Mouse (Mus musculus): ENCODE measurements around the gene Tsga10ip. TPM values are rescaled to one million over a fixed set of nuclear protein-coding genes. Genes with fewer than 3 reads are reported as not detected.

Tsga10ip gene
- polyA plus RNA-seq, 1 experiment: 0.37 TPM

DNA sequence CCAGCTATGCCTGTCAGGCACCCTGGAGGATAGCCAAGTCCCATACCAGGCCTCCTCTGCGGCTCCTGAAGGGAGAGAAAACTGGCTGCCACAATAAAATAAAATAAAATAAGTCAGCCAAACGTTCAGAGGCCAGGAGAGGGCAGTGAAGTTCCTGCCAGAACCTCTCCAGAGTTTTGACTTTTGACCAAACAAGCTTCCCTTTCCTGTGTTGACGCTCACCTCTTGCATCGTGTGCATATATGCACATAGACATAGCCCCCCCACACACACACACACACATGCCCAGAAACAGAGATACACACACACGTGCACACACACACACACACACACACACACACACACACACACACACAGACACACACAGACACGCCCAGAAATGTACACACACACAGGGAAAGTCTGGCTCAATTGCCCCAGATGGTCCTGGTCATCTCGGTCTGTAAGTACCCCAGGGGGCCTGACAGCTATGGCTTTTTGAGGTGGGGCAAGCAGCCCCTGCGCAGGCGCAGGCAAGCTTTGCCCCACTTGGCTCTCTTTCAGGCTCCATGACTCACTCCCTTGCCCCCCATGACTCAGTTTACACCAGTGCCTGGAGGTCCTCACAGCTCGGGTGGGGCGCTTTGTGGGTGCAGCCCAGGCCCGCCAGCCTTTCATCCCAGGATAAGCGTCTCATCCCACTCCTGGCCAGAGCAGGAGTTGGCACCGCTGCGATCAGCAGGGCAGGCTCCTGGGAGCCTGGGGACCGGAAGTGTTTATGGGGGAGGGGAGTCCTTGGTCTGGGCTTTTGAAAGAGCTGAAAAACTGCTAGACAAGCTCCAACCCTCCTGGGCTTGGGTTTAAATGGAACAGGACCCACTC, 30.9 kb upstream of the Tsga10ip start:
- H3K79me2 ChIP-seq (ENCODE audit: control insufficient read depth, insufficient read depth): no peaks in the 10 kb centered on the region
- peak in 1 of 3 experiments; percentile 5 for TF ChIP-seq MYOD1 (IDR thresholded peaks at IDR 0.05; ENCODE audit: control insufficient read depth in 1 of 3, insufficient read length in 2 of 3, low read depth in 2 of 3)
- TF ChIP-seq MYOG (IDR thresholded peaks at IDR 0.05; ENCODE audit: control insufficient read depth in 1 of 3, insufficient read depth in 1 of 3, insufficient read length in 2 of 3, low read depth in 2 of 3): no peak
- TF ChIP-seq CEBPB (IDR thresholded peaks at IDR 0.05; ENCODE audit: insufficient read depth, poor library complexity, severe bottlenecking): no peak
- H3K4me3 ChIP-seq: peak overlapping the region; percentile 1

DNA sequence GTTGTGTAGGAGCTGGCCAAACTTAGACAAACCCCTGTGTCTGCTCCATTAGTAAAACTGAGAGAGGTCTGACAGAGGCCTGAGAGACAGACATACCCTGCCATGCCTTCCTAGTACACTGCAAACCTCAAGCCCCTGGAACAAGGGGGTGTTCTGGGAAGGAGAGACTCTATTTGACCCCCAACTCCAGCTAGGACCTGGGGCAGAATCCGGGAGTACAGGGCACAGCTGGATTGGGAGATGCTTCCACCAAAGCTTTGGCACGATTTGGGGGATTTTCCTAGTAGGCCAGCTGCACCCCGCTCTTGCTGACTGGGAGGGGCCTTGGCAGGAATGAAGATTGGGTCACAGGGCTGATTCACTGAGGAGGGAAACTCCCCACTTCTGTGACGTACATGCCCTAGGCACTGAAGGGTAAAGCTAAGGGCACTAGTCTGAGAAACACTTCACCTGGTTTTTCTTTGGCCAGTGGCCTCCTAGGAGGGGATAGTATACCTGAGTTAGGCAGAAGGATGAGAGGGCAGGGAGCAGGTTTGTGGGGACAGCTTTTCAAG, 29.7 kb upstream of the Tsga10ip start:
- H3K79me2 ChIP-seq (ENCODE audit: control insufficient read depth, insufficient read depth): no peaks in the 10 kb centered on the region
- TF ChIP-seq CEBPB (IDR thresholded peaks at IDR 0.05; ENCODE audit: insufficient read depth, poor library complexity, severe bottlenecking): 0 out of 2 replicates have a peak, but pooled peaks have one; percentile 47
- TF ChIP-seq MYOD1 (IDR thresholded peaks at IDR 0.05; ENCODE audit: control insufficient read depth in 1 of 3, insufficient read length in 2 of 3, low read depth in 2 of 3): peak in 1 of 3 experiments; percentile 26
- no peak for TF ChIP-seq POLR2AphosphoS2 (IDR thresholded peaks at IDR 0.05; ENCODE audit: insufficient read length, low read depth)
- peak in 1 of 3 experiments; percentile 17 for TF ChIP-seq MYOG (IDR thresholded peaks at IDR 0.05; ENCODE audit: control insufficient read depth in 1 of 3, insufficient read depth in 1 of 3, insufficient read length in 2 of 3, low read depth in 2 of 3)
- no peak overlapping the region for H3ac ChIP-seq (ENCODE audit: control insufficient read depth, insufficient read length)
- H3K27me3 ChIP-seq (ENCODE audit: control insufficient read depth, insufficient read depth, insufficient read length): no peaks in the 10 kb centered on the region
- no peak overlapping the region for H3K4me3 ChIP-seq
- H3K36me3 ChIP-seq (ENCODE audit: control insufficient read depth, insufficient read depth): peaks cover 4% of the 10 kb centered on the region
- H3K4me2 ChIP-seq (ENCODE audit: low read depth): peak overlapping the region; percentile 88

More for the DNA sequence above, 30.9 kb upstream of the Tsga10ip start:
- no peaks in the 10 kb centered on the region for H3K27me3 ChIP-seq (ENCODE audit: control insufficient read depth, insufficient read depth, insufficient read length)
- H3K4me2 ChIP-seq (ENCODE audit: low read depth): peak overlapping the region; percentile 88
- no peak overlapping the region for H3ac ChIP-seq (ENCODE audit: control insufficient read depth, insufficient read length)
- no peaks in the 10 kb centered on the region for H3K36me3 ChIP-seq (ENCODE audit: control insufficient read depth, insufficient read depth)

DNA sequence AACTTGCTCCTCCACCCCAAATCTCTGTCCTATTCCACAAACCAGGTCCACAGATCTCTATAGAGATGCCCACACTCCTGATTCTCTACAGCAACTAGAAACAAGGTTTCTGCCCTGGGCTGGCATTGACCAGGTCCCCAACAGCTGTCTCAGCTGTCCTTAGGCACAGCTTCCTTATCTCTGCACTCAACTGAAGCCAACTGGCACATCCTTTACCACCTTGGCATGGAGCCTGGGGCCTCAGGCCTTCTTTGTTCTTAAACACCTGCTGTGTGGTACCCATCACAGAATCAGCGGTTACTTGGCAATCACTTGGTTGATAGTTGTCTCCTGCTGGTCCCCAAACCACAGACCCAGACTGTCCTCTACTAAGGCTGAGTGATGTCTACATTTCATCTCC, 28.1 kb upstream of the Tsga10ip start:
- Histone ChIP-seq H3K27me3 (ENCODE audit: control insufficient read depth, insufficient read depth, insufficient read length) (no peaks in the 10 kb centered on the region), H3K4me2 (ENCODE audit: low read depth) (peak overlapping the region; percentile 59), H3K36me3 (ENCODE audit: control insufficient read depth, insufficient read depth) (peaks cover 8% of the 10 kb centered on the region), H3K4me3 (no peak overlapping the region), H3K79me2 (ENCODE audit: control insufficient read depth, insufficient read depth) (peaks cover 14% of the 10 kb centered on the region), H3ac (ENCODE audit: control insufficient read depth, insufficient read length) (no peak overlapping the region)
- TF ChIP-seq MYOG (IDR thresholded peaks at IDR 0.05; ENCODE audit: control insufficient read depth in 1 of 3, insufficient read depth in 1 of 3, insufficient read length in 2 of 3, low read depth in 2 of 3) (peak; percentile 87 to 96 (median 87)), MYOD1 (IDR thresholded peaks at IDR 0.05; ENCODE audit: control insufficient read depth in 1 of 3, insufficient read length in 2 of 3, low read depth in 2 of 3) (peak; percentile 65 to 96 (median 83)), TCF12 (IDR thresholded peaks at IDR 0.05; ENCODE audit: insufficient read depth, poor library complexity, severe bottlenecking) (peak; percentile 60), TCF3 (IDR thresholded peaks at IDR 0.05; ENCODE audit: insufficient read length, low read depth) (peak; percentile 68), MAX (IDR thresholded peaks at IDR 0.05; ENCODE audit: low read depth) (no peak)

DNA sequence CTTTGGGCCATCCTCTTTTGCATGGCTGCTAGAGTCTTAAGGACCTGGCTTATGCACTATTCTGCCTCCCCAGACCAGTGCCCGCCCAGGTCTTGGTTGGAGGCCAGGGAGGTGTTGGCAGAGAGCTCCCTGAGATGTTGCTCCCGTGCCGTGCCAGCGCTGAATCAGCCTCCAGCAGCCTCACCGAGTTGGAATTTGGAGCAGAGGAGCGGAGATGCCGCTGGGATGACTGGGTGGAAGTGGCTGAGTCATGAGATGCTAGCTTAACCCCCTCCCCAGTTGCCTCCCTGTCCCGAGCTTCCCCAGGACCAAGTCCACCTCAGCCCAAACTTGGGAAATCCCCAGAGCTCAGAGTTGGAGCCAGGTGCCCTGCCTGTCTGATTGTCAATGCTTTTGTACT, 27.5 kb upstream of the Tsga10ip start:
- Histone ChIP-seq H3K27me3 (ENCODE audit: control insufficient read depth, insufficient read depth, insufficient read length) (no peaks in the 10 kb centered on the region), H3K79me2 (ENCODE audit: control insufficient read depth, insufficient read depth) (peaks cover 18% of the 10 kb centered on the region), H3K36me3 (ENCODE audit: control insufficient read depth, insufficient read depth) (peaks cover 8% of the 10 kb centered on the region), H3K4me3 (no peak overlapping the region), H3K4me2 (ENCODE audit: low read depth) (peak overlapping the region; percentile 59), H3ac (ENCODE audit: control insufficient read depth, insufficient read length) (no peak overlapping the region)
- TF ChIP-seq CEBPB (IDR thresholded peaks at IDR 0.05; ENCODE audit: insufficient read depth, poor library complexity, severe bottlenecking) (no peak), USF1 (IDR thresholded peaks at IDR 0.05; ENCODE audit: low read depth) (no peak), POLR2AphosphoS2 (IDR thresholded peaks at IDR 0.05; ENCODE audit: insufficient read length, low read depth) (peak; percentile 62), POLR2A (IDR thresholded peaks at IDR 0.05; ENCODE audit: insufficient read length, low read depth) (no peak), SRF (IDR thresholded peaks at IDR 0.05; ENCODE audit: control insufficient read depth, insufficient read length, low read depth) (no peak), MAX (IDR thresholded peaks at IDR 0.05; ENCODE audit: low read depth) (no peak), TCF12 (IDR thresholded peaks at IDR 0.05; ENCODE audit: insufficient read depth, poor library complexity, severe bottlenecking) (no peak), TCF3 (IDR thresholded peaks at IDR 0.05; ENCODE audit: insufficient read length, low read depth) (no peak), E2F4 (IDR thresholded peaks at IDR 0.05; ENCODE audit: insufficient read depth) (no peak), MYOG (IDR thresholded peaks at IDR 0.05; ENCODE audit: control insufficient read depth in 1 of 3, insufficient read depth in 1 of 3, insufficient read length in 2 of 3, low read depth in 2 of 3) (peak in 1 of 3 experiments; percentile 46), REST (IDR thresholded peaks at IDR 0.05; ENCODE audit: insufficient read depth, insufficient read length) (no peak), MYOD1 (IDR thresholded peaks at IDR 0.05; ENCODE audit: control insufficient read depth in 1 of 3, insufficient read length in 2 of 3, low read depth in 2 of 3) (peak in 1 of 3 experiments; percentile 58)

DNA sequence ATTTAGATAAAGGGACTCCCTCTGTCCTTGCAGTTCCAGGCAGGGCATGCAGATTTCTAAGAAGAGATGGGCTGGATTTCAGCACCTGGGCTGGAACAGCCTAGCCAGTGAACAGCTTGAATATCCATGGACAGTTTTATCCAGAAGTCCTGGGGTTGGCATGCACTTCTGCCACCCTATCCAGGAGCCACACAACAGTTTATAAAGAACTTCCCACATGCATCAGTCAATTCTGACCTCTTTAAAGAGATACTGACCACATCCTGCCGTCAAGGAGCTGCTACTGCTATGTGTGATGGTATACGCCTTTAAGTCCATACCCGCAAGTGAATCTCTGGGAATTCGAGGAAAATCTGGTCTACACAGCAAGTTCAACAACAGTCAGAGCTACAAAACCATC, 26.9 kb upstream of the Tsga10ip start:
- H3K27me3 ChIP-seq (ENCODE audit: control insufficient read depth, insufficient read depth, insufficient read length): no peaks in the 10 kb centered on the region
- peaks cover 19% of the 10 kb centered on the region for H3K79me2 ChIP-seq (ENCODE audit: control insufficient read depth, insufficient read depth)
- peaks cover 8% of the 10 kb centered on the region for H3K36me3 ChIP-seq (ENCODE audit: control insufficient read depth, insufficient read depth)
- peak overlapping the region; percentile 59 for H3K4me2 ChIP-seq (ENCODE audit: low read depth)
- H3K4me3 ChIP-seq: no peak overlapping the region
- no peak overlapping the region for H3ac ChIP-seq (ENCODE audit: control insufficient read depth, insufficient read length)
- TF ChIP-seq TCF3 (IDR thresholded peaks at IDR 0.05; ENCODE audit: insufficient read length, low read depth) (no peak), POLR2AphosphoS2 (IDR thresholded peaks at IDR 0.05; ENCODE audit: insufficient read length, low read depth) (no peak), REST (IDR thresholded peaks at IDR 0.05; ENCODE audit: insufficient read depth, insufficient read length) (no peak), MAX (IDR thresholded peaks at IDR 0.05; ENCODE audit: low read depth) (no peak), POLR2A (IDR thresholded peaks at IDR 0.05; ENCODE audit: insufficient read length, low read depth) (no peak), CEBPB (IDR thresholded peaks at IDR 0.05; ENCODE audit: insufficient read depth, poor library complexity, severe bottlenecking) (no peak), MYOG (IDR thresholded peaks at IDR 0.05; ENCODE audit: control insufficient read depth in 1 of 3, insufficient read depth in 1 of 3, insufficient read length in 2 of 3, low read depth in 2 of 3) (no peak), TCF12 (IDR thresholded peaks at IDR 0.05; ENCODE audit: insufficient read depth, poor library complexity, severe bottlenecking) (no peak), SRF (IDR thresholded peaks at IDR 0.05; ENCODE audit: control insufficient read depth, insufficient read length, low read depth) (no peak), USF1 (IDR thresholded peaks at IDR 0.05; ENCODE audit: low read depth) (no peak), MYOD1 (IDR thresholded peaks at IDR 0.05; ENCODE audit: control insufficient read depth in 1 of 3, insufficient read length in 2 of 3, low read depth in 2 of 3) (no peak), E2F4 (IDR thresholded peaks at IDR 0.05; ENCODE audit: insufficient read depth) (no peak)
